Mouse (Mus musculus): Measurements from ENCODE around the gene Lin52. TPM values are rescaled to one million over a fixed set of nuclear protein-coding genes. Genes with fewer than 3 reads are reported as not detected.

Gene Lin52
- total RNA-seq, 2 experiments from 2014 or later = 8.0 to 9.1 TPM

DNA sequence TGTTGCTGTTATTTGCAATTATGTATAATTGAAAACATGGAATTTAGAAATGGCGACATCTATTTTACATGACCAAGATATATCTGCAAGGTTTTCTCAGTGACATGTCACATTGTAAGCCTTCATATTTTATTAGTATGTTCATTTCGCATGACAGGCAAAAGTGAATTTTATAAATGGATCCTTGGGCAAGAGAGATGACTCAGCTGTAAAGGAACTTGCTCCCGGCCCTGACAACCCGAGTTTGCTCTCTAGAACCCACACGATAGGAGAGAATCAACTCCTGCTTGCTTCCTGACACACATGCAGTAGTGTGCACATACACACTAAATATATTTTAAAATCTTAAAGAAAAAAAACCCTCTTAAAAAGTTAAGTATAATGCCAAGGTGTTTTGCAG, 10.2 kb downstream of the Lin52 start:
- intact Hi-C loops (cut with DNase I) = no loop called here
- no peak for DNase-seq

DNA sequence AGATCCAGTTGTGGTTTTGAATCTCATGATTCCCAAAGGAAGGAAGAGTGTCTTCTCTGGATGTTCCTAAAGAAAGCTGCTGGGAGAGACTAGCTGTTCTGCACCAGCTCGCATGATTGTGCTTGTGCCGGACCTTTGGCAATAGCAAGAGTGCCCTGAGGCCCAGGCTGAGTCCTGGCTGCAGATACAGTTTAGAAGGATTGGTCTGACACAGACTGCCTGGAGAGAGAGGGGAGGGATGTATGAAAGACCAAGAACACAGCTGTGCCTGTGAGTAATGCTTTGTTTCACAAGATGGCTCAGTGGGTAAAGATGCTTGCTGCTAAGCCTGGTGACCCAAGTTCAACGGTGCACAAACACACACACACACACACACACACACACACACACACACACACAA, 11.6 kb downstream of the Lin52 start:
- intact Hi-C loops (cut with DNase I) = no loop called here
- no peak for DNase-seq

DNA sequence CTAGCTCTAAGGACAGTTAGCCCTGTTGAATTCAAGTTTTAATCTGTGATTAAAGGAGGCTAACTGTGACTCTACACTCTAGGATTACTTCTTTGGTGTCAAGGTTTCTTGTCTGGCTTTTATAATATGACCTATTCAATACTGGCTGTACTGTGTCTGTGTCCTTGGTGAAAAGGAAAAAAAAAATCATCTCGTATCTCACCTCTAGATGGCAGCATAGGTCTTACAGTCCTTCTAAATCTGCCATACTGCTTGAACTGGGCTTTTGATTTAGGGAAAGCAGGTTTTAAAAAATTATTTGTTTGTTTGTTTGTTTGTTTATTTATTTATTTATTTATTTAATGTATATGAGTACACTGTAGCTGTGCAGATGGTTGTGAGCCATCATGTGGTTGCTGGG, 17.5 kb downstream of the Lin52 start:
- DNase-seq = peak; percentile 26 to 53
- intact Hi-C loops (cut with DNase I) = loop anchor here (1.0 to 5.0 kb wide), 2 partner anchors 121 to 289 kb away; no protein-coding TSS in a partner anchor

DNA sequence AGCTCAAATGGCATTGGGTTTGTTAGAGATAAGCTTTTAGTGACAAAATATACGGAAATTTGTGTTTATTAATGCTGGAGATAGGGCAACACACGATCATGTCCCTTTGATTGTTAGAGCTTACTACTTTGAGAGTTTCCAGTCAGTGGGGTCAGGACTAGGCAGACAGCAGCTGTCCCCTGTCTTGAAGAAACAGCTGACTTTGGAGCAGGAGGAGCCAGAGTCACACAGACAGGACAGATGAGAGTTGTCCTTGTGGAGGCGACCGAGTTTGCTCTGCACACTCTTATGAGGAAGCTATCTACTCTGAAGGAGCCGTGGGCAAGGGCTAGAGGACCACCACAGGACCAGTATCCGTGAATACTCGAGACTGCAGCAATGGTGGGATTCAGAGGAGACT, 27.7 kb downstream of the Lin52 start:
- intact Hi-C loops (cut with DNase I) = no loop called here
- no peak for DNase-seq

DNA sequence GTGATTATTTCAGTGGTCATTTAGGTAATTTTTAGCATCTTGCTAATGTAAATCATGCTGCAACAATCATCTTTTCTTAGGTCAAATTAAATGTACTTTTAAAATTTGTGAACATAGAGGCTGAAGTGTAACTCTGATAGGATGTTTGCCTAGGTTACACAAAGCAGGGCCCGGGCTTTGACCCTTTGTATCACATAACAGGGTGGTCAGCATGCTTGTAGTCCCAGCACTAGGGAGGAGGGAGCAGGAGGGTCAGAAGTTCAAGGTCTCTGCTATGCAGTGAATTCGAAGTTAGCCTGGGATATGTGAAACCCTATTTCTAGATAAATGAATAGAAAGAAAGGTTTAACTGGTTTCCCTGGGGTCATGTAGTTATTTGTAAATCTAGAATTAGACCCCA, 30.0 kb downstream of the Lin52 start:
- intact Hi-C loops (cut with DNase I) = no loop called here
- DNase-seq = no peak

DNA sequence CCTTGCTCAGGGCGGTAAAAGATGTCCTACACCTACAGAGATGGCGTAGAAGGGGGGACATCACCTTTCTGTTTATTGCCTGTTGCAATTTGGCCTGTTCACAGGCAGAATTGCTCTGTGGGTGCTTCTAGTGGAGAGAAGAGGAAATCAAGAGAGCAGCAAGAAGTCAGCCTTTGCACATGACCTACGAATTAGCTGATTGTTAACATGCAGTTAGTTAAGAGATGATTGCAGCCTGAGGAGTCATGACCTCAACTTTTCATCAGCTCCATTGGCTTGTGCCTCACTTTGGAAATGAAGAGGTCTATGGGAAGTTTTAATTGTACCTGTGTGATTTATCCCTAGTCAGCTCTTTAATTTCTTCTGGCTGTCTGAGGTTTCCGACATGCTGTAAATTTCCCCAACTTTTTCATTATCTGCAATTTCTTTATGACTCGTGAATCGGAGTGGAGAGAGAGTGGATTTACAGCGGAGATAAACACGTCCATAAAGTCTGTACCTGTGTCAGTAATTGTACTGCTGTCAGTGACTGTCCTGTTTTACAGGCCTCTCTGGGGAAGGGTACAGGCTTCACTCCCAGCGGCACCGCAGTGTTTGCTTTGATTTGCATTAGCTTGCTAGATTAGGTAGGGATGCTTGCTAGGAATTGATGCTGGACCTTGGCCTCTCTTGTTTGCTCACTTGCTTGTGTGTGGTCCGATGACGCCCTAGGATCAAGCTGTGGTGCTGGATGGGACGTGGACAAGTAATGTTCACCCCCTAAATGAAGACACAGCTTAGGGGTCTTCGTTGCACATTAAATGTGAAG, 31.8 kb downstream of the Lin52 start:
- intact Hi-C loops (cut with DNase I) = no loop called here
- DNase-seq = no peak

DNA sequence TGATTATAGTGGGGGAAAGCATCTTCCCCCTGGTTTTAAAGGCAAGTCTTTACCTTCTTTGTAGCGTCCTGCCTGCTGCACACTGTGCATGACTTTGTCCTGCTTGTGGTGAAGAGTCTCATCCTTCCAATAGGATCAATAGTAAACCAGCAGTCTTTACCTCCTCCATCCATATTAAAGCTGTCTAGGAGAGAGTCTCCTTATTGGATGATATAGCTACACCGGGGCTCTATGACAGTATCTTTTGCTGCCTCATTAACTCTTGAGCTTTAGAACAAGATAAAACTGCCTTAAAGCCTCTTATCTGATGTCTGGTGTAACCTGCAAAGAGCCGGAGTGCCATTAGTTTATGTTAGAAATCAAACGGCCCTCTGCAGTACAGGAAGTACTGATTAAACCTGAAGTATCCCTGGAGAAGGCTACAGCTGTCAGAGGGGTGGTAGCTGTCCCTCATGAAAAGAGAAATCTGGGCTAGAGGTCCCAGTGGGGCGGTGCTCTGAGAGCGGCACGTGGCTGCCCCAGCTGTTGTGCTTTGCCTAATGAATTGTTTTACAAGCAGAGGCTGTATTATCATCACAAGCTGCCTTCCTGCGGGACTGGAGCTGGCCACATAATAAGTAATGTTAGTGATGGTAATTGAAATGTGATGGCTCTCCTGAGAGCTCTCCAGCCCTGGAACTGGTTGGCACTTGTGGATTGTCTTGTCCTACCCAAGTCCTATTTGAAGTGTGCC, 36.3 kb downstream of the Lin52 start:
- intact Hi-C loops (cut with DNase I) = no loop called here
- DNase-seq = peak; percentile 40 to 62

DNA sequence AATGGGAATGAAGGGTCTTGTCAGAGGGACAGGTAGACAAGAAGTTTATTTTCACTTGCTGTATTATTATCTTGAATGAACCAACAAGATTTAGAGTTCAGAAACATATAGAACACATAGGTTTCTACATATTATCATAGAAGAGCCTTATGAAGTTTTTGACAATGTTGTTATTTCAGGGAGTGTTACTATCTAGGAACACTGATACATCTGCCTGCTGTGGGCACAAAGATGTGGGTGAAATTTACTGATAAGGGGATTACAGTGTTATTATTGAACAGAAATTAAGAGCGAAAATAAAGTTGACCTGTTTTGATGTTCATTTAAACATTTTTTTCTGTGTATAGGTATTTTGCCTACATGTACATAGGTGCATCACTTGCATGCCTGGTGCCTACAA, 45.6 kb downstream of the Lin52 start:
- no peak for DNase-seq
- intact Hi-C loops (cut with DNase I) = no loop called here

DNA sequence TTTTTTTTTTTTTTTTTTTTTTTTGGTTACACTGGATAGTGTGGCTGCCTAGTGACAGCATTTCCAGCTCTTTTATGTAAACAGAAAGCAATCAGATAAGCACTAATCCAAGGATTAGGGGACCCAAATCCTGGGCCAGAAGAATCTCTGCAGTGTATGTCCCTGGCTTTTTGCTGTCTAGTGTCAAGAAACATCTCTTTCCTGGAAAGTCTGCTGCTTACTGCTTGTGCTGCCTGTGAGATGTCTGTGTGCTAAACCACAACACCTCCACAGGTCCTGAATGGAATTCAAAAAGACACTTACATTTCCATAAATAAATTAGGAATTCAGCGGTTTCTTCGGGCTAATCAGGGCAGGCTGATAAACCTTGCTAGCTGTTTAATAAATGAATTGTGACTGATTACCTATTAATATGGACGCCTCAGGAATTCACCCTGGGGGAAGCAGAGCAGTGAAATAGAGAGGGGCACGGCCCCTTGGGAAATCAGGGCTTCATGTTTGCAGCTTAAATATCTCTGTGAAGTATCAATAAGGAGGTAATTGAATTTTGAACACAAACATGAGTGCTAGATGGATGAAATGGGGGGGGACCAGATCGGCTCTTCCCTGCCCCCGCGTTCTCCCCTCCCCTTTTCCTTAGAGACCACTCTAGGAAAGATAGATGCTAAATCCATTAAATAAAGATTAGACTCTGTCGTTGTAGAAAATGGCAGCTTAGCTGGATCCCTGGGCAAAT, 49.5 kb downstream of the Lin52 start:
- intact Hi-C loops (cut with DNase I) = no loop called here
- DNase-seq = no peak

DNA sequence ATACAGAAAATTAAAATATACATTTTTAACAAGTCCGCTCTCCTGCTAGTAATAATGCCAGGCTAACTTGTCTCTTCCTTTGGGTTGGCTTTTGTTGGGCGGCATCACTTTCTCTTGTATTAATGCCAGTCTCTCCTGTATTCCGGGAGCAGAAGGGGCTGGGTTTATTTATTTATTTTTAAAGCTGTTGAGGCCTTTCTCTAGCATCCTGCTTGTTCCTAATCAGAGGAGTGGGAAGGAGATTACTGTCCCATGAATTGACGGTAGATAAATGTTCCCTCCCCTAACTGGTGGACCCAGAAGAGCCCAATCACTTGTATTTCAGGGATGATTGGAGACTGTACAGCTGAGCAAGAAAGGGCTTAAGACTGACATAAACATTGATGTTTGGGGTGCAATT, 50.1 kb downstream of the Lin52 start:
- intact Hi-C loops (cut with DNase I) = no loop called here

DNA sequence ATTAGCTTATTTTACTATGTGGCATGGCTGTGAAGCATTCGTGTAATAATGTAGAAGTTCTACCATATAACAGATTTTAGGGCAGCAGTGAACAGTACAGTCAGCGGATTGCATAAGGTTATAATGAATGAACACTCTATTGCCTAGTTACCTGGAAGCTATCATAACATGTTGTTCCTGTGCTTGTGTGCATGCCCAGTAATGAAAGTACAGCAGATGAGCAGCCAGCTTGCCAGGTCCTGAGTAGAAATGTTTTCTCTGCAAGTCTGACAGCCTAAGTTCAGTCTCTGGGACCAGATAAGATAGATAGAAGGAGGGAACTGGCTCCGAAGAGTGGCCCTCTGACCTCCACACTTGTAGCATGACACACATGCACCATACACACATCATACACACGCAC, 55.6 kb downstream of the Lin52 start:
- intact Hi-C loops (cut with DNase I) = no loop called here
- DNase-seq = no peak

More for the DNA sequence above, 50.1 kb downstream of the Lin52 start:
- DNase-seq = no peak

DNA sequence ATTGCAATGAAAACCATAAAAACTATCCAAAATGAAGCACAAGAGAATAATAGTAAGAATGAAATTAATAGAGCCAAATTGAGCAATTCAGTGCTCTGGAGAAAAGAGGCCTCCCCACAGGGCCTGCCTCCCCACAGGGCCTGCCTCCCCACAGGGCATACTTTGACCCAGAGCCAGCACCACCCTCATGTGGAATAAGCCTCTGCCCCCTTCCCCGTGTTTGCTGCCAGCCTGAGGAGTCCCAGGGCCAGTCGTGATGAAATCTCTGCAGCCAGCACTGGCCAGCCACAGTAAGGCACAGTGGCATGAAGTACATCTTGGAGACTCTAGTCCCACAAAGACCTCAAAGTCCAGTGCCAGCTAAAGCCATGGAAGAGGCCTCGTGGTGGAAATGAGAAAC, 60.8 kb downstream of the Lin52 start:
- DNase-seq = no peak
- intact Hi-C loops (cut with DNase I) = no loop called here

DNA sequence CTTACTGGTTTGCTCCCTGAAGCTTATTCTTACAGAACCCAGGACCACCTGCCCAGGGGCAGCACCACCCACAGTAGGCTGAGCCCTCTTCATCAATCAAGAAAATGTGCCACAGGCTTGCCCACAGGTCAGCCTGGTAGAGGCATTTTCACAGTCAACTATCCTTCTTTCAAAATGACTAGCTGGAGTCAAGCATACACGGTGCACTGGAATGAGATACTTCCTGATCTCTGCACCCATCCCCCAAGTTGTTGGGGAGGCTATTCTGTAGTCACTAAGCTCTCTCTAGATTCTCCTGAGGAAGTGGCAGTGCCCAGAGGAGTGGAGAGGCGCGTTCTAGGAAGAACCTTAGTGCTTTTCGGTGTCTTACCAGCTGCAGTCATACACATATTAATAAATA, 64.3 kb downstream of the Lin52 start:
- intact Hi-C loops (cut with DNase I) = no loop called here
- peak in 1 of 2 experiments; percentile 3 for DNase-seq

DNA sequence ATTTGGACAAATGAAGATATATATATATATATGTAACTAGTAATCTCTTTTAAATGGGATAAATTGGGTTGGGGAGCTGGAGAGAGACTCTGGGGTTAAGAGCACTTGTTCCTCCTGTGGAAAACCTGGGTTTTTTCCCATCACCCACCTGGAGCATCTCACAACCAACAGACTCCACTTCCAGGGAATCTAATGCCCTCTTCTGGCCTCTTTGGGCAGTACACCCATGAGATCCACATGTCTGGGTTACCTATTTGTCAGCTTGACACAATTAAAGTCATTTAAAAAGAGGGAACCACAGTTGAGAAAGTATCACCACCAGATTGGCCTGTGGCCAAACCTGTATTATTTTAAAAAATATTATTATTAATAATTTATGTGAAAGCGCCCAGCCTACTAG, 65.4 kb downstream of the Lin52 start:
- DNase-seq = no peak
- intact Hi-C loops (cut with DNase I) = no loop called here

DNA sequence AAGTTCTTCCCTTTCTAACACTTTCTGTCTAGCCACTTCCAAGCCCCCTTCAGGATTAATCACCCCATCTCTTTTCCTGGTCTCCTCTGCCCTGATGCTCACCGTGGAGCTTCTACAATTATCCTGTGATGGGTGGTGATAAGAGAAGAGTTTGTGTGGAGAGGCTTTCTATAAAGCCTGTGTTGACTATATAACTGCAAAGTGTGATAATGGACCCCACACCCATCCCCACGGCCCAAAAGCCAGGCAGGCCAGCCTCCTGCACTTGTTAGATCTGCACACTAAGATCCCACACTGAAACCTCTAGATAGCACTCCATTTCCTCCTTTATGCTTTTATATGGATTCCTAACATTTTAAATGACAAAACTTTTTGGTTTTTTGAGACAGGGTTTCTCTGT, 66.8 kb downstream of the Lin52 start:
- DNase-seq = no peak
- intact Hi-C loops (cut with DNase I) = no loop called here

DNA sequence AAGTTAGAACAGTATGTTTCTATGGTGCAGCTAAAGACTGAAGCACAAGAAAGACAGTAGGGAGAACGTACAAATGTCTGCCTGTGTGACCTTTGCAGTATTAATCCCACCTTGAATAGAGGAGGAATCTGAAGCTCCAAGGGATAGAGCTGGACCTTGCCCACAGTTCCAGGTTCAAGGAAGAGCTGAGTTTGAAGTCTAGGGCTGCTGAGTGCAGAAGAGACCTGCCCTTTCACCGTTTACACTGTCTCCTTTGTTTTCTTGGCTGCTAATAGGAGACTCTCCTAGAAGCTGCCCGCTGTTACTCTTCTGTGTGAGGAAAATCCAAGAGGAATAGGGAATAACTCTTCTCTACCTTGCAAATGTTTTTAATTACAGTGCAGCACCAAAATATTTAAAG, 72.5 kb downstream of the Lin52 start:
- no peak for DNase-seq
- intact Hi-C loops (cut with DNase I) = no loop called here

DNA sequence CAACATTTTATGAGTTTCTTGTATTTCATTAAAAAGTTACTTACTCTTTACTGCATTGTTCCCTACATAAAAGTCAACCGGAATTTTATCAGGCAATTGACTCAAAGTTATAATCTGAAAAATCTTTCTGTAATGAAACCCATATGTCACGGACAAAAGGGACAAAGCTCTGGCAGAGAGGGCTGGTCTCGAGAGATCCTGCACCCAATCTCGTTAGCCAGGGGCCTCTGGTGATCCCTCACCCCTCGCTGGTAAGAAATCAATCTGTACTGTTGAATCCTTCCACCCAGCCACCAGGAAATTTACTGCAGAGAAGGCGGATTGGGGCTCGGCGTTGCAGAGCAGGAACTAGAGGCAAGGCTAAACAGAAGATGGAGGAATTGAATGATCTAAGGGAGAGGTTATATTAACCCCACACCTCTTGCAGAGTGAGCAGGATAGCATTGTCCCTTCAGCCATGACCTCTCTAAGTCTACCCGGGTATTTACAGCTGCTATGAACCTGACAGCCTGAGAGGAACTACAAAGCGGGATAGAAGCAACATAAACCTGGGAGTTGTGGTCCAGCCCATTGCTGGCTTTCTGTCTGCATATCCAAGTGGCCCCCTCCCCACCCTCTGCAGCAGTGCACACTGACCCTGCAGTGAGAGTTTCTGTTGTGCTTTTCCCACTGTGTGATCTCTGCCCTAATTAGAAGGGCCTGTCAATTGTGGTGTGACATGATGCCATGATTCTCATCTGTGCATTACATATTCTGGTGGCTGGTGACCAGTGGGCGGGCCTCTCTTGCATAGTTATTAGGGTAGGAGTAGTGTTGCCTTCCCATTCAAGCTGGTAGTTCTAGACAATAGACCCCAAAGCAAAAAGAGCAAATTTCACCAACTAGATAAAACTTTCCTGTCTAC, 73.2 kb downstream of the Lin52 start:
- no peak for DNase-seq
- intact Hi-C loops (cut with DNase I) = no loop called here

DNA sequence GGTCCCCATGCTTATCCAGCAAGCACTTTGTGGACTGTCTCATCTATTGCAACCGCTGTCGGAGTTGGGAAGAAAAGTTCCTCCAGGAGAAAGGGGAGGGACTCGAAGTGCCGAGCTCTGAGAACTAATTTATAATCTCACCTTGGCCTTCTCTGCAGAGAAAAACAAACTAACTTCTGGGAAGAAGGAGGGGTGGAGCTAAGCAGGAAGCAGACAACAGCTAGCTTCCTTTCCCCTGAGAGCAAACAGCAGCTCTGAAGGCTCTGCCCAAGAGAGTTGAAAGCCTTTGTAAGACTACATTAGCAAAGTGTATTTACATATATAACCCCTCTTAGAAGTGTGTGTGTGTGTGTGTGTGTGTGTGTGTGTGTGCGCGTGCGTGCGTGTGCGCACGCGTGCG, 74.2 kb downstream of the Lin52 start:
- DNase-seq = no peak
- intact Hi-C loops (cut with DNase I) = no loop called here

DNA sequence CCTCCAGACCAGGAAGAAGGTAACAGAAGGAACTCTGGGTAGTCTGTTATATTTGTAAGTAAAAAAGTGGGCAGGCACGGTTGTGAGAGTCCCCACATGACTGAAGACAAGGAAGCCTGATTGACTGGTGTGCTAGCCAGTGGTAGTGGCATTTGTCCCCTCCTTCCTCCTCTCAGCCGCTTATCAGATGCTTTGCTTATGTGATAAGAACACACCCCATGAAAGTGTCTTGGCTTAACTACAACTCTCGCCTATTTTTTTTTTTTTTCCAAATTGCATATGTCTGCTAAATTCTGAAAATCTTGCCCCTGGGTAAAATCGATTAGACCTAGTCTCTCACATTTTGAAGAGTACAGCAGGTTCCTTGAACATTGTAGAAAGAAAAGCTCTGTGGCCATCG, 79.2 kb downstream of the Lin52 start:
- intact Hi-C loops (cut with DNase I) = no loop called here
- no peak for DNase-seq
